Mouse (Mus musculus): ENCODE measurements at regions not wholly inside any gene's neighbourhood (a gene's known extent, or its start where the extent isn't known, plus 50 kb on each side); places are given as distances from the start of the nearest gene placed in this dataset.

DNA sequence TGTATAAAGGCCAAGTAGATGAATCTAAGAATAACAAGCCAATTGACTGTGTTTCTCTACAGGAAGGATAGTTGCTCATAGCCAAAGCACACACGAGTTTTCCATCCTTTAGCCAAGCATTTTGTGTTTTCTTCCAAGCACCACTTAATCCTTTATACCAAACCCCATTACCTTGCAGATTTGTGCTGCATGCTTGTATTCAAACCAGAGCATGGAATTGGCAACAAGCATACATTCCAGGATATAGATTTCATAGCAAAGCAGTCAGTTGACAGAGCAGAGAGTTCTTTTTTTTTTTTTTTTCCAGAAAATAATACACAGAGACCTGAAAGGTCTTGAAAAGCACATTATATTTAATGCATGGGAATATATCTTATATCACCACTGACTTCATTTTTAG is 169.9 kb downstream of the Pom121l12 start:
- WGBS = 54% methylated on average over 1 of the region's 1 CpGs
- Histone ChIP-seq H3K27me3 (ENCODE audit: control insufficient read depth, insufficient read depth, low read length) (no peaks in the 10 kb centered on the region), H3K4me3 (replicated peaks; ENCODE audit: low read length) (no peak overlapping the region), H3K4me2 (replicated peaks; ENCODE audit: low read depth, low read length, severe bottlenecking) (no peak overlapping the region), H3K9me3 (ENCODE audit: control insufficient read depth, low read length) (no peaks in the 10 kb centered on the region), H3K27ac (replicated peaks; ENCODE audit: low read depth, low read length) (no peak overlapping the region), H3K4me1 (ENCODE audit: control insufficient read depth, insufficient read depth, low read length) (no peaks in the 10 kb centered on the region), H3K36me3 (ENCODE audit: control insufficient read depth, insufficient read depth, low read length) (no peaks in the 10 kb centered on the region), H3K9ac (ENCODE audit: low read depth, low read length, severe bottlenecking) (no peak overlapping the region)
- ATAC-seq (ENCODE audit: low FRiP score, low read depth) (peak; percentile 57; the same call in 1 of the 2 replicates), DNase-seq (ENCODE audit: low spot score) (peak; percentile 45)
- TF ChIP-seq POLR2A (IDR thresholded peaks at IDR 0.05; ENCODE audit: borderline replicate concordance, extremely low read depth, insufficient read depth, insufficient read length) = no peak

DNA sequence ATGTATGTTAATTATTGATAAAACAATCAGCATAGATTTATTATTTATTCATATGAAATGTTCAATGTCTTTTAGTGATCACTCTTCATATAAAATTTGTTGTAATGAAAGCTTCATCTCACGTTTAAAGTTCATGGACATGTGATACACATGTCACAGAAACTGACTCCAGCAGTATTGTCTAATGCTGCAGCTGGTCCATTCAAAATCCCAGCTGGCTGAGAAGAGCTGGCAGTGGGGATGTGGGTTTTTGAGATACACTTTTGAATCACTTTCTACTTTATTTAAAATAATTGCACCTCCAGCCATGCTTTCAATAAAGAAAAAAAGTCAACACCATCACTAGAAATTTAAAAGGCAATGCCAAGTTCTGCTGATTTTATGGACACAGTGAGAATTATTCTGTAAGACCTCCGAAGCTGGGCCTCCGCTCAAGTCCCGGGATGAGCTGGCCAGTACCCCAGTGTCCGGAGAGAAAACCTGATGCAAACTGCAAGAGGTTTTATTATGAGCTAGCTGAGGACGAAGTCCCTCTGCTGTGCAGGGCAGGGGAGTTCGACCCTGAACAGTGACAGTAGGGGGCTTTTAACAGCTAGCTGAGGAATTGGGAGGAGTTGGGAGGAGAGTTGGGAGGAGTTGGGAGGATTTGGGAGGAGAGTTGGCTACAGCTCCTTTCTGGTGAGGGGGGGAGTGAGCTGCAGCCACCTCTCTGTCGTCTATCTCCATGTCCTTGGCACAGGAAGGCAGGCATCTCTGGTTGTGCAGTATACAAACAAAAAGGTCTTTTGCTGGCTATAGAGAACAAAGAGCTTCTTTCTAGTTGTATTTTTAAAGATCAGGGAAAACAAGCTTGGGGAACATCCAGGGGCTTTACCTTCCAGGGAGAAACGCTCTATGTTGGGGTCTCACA is 170.6 kb downstream of the Pom121l12 start:
- Histone ChIP-seq H3K4me3 (replicated peaks; ENCODE audit: low read length) (no peak overlapping the region), H3K4me1 (ENCODE audit: control insufficient read depth, insufficient read depth, low read length) (no peaks in the 10 kb centered on the region), H3K27me3 (ENCODE audit: control insufficient read depth, insufficient read depth, low read length) (no peaks in the 10 kb centered on the region), H3K9ac (ENCODE audit: low read depth, low read length, severe bottlenecking) (no peak overlapping the region), H3K4me2 (replicated peaks; ENCODE audit: low read depth, low read length, severe bottlenecking) (no peak overlapping the region), H3K9me3 (ENCODE audit: control insufficient read depth, low read length) (no peaks in the 10 kb centered on the region), H3K36me3 (ENCODE audit: control insufficient read depth, insufficient read depth, low read length) (no peaks in the 10 kb centered on the region), H3K27ac (replicated peaks; ENCODE audit: low read depth, low read length) (no peak overlapping the region)
- no peak for TF ChIP-seq POLR2A (IDR thresholded peaks at IDR 0.05; ENCODE audit: borderline replicate concordance, extremely low read depth, insufficient read depth, insufficient read length)
- ATAC-seq (ENCODE audit: low FRiP score, low read depth) (no peak; the same call in 1 of the 2 replicates), DNase-seq (ENCODE audit: low spot score) (peak; percentile 16)
- WGBS = 36% methylated on average over 9 of the region's 9 CpGs

DNA sequence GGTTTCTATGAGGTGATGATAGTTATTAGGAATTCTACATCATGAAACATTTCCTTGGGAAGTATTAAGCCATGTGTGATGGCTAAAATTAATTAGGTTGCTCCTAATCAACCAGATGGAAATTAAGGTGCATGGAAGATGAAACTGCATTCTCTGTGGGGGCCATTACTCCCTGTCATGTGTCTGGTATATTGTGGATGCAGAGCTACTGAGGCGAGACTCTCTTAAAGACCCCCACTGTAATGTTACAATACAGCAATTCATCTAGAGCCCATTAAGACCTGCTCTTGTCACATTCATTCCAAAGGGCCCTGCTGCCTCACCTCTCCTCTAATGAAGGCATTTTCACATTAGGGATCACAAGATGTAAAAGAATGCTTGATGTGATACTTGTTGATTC is 199.2 kb downstream of the Pom121l12 start:
- Histone ChIP-seq H3K4me2 (replicated peaks; ENCODE audit: low read depth, low read length, severe bottlenecking) (no peak overlapping the region), H3K4me1 (ENCODE audit: control insufficient read depth, insufficient read depth, low read length) (no peaks in the 10 kb centered on the region), H3K4me3 (replicated peaks; ENCODE audit: low read length) (no peak overlapping the region), H3K27me3 (ENCODE audit: control insufficient read depth, insufficient read depth, low read length) (no peaks in the 10 kb centered on the region), H3K9ac (ENCODE audit: low read depth, low read length, severe bottlenecking) (no peak overlapping the region), H3K9me3 (ENCODE audit: control insufficient read depth, low read length) (no peaks in the 10 kb centered on the region), H3K36me3 (ENCODE audit: control insufficient read depth, insufficient read depth, low read length) (no peaks in the 10 kb centered on the region), H3K27ac (replicated peaks; ENCODE audit: low read depth, low read length) (no peak overlapping the region)
- DNase-seq (ENCODE audit: low spot score) = no peak
- WGBS = 83% methylated on average over 1 of the region's 1 CpGs
- TF ChIP-seq POLR2A (IDR thresholded peaks at IDR 0.05; ENCODE audit: borderline replicate concordance, extremely low read depth, insufficient read depth, insufficient read length) = no peak
- no peak for ATAC-seq (ENCODE audit: low FRiP score, low read depth)

DNA sequence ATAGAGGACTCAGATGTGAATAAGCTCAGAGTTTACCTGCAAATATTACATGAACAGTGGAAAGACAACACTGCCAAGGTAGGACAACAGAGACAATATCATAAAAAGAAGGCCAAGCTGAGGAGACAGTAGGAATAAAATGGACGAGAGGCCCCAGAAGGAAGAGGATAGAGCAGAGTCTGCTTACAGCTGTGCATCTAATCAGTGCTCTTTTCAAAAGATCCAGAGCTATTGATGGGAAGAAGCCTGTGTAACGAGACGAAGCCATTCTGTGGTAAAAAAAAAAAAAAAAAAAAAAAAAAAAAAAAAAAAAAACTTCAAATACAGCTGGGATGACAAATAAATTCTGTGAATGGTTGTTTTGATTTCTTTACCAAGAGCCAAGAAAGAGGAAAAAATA is 200.2 kb downstream of the Pom121l12 start:
- DNase-seq (ENCODE audit: low spot score) (no peak), ATAC-seq (ENCODE audit: low FRiP score, low read depth) (no peak)
- no peak overlapping the region for H3K9ac ChIP-seq (ENCODE audit: low read depth, low read length, severe bottlenecking)
- H3K4me1 ChIP-seq (ENCODE audit: control insufficient read depth, insufficient read depth, low read length) = no peaks in the 10 kb centered on the region
- H3K9me3 ChIP-seq (ENCODE audit: control insufficient read depth, low read length) = no peaks in the 10 kb centered on the region
- no peaks in the 10 kb centered on the region for H3K36me3 ChIP-seq (ENCODE audit: control insufficient read depth, insufficient read depth, low read length)
- no peak overlapping the region for H3K27ac ChIP-seq (replicated peaks; ENCODE audit: low read depth, low read length)
- no peak overlapping the region for H3K4me2 ChIP-seq (replicated peaks; ENCODE audit: low read depth, low read length, severe bottlenecking)
- no peaks in the 10 kb centered on the region for H3K27me3 ChIP-seq (ENCODE audit: control insufficient read depth, insufficient read depth, low read length)
- H3K4me3 ChIP-seq (replicated peaks; ENCODE audit: low read length) = no peak overlapping the region
- 85% methylated on average over 3 of the region's 3 CpGs for WGBS
- TF ChIP-seq POLR2A (IDR thresholded peaks at IDR 0.05; ENCODE audit: borderline replicate concordance, extremely low read depth, insufficient read depth, insufficient read length) = no peak

DNA sequence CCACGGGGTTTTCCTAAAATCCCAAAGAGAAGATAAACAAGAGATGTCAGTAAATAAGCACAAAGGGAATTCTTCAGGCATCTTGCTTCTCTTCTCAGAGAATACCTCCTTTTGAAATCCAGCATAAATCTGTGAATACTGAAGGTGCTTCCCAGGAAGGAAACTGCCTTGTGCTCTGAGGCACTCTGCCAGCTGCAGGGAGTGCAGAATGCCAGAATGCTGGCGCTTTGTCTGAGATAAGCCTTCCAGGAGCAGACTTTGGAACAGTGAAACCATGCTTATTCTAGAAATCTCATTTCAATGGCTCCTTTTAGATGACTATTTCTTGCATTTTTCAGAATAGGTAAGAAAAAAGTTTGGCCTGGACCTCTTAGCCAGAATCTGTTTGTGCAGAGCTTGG is 219.9 kb downstream of the Pom121l12 start:
- H3K4me1 ChIP-seq (ENCODE audit: control insufficient read depth, insufficient read depth, low read length) = no peaks in the 10 kb centered on the region
- no peak overlapping the region for H3K27ac ChIP-seq (replicated peaks; ENCODE audit: low read depth, low read length)
- 42% methylated on average over 2 of the region's 2 CpGs for WGBS
- no peak overlapping the region for H3K4me3 ChIP-seq (replicated peaks; ENCODE audit: low read length)
- H3K4me2 ChIP-seq (replicated peaks; ENCODE audit: low read depth, low read length, severe bottlenecking) = no peak overlapping the region
- TF ChIP-seq POLR2A (IDR thresholded peaks at IDR 0.05; ENCODE audit: borderline replicate concordance, extremely low read depth, insufficient read depth, insufficient read length) = no peak
- no peaks in the 10 kb centered on the region for H3K36me3 ChIP-seq (ENCODE audit: control insufficient read depth, insufficient read depth, low read length)
- no peaks in the 10 kb centered on the region for H3K27me3 ChIP-seq (ENCODE audit: control insufficient read depth, insufficient read depth, low read length)
- ATAC-seq (ENCODE audit: low FRiP score, low read depth) (no peak), DNase-seq (ENCODE audit: low spot score) (no peak)
- no peaks in the 10 kb centered on the region for H3K9me3 ChIP-seq (ENCODE audit: control insufficient read depth, low read length)
- H3K9ac ChIP-seq (ENCODE audit: low read depth, low read length, severe bottlenecking) = no peak overlapping the region

All from limb, embryonic 14.5 days (tissue).